Mouse (Mus musculus) kidney, adult 18-20 months (tissue): ENCODE measurements at regions not wholly inside any gene's neighbourhood (a gene's known extent, or its start where the extent isn't known, plus 50 kb on each side); places are given as distances from the start of the nearest gene placed in this dataset.
A peak's percentile ranks its signal among the peaks of the same experiment; 100 is the strongest.

Experiments
- DNase-seq: peaks from one replicate; pipeline ENCODE4 v3.0.0; 2021

DNA sequence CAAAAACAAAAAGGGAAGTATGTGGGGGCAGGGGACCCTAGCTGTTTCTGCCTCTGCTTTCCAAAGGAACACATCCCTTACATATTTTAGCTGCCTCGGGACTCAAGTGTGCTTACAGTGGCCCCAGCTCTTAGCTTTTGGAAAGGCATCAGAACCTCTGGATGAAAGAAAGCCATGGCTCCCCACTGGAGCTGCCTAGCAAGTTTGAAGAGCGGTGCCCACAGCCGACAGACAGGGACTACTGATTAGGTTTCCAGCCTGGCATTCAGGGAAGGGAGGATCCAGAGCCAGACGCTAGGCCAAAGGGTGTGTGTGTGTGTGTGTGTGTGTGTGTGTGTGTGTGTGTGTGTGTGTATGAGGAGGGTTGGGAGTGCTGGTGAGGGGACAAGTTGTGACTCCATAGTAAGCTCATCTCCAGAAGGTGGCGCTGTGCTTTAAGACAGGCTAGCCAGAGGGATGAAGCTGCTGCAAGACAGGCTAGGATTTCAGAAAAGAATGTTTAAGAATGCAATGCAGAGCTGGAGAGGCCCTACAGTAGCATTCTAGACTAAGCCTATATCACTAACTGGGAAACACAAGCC lies 318.9 kb downstream of the Mycn start:
- peak; percentile 74 for DNase-seq

DNA sequence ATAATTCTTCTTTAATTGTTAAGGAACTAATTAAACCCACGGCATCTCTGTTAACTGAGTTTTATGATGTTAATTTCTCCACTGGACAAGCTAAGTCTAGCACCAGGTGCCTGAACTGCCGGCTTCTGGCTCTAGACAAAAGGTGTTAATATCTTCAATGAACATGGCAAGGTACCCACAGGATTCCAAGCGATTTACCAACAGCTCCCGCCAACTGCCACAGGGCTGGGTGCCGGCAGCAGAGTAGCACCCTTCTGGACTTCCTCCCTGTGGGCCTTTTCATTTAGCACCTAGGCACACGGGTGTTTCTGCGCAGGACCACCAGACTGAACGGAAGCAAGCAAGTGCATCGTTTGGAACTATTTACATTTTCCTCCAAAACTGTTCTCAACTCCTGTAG lies 320.2 kb downstream of the Mycn start:
- DNase-seq, result no peak

DNA sequence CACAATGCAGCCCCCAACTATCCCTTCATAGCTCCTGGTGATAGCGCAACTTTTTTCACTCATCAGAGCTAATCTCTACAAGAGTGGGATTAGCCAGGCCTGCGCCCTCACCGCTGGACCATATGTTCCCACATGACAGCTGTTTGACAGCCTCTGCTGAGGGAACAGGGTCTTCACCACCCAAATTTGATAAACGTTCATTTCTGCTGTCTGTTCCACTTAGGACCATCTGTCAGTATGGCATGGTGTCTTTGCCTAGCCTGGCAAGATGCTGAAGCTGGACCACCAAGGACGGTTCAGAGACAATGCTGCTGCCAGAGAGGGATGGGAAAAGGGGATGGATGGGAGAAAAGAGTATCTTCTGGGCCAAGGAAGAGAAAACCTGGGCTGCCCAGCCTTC lies 321.4 kb downstream of the Mycn start:
- DNase-seq, result no peak

DNA sequence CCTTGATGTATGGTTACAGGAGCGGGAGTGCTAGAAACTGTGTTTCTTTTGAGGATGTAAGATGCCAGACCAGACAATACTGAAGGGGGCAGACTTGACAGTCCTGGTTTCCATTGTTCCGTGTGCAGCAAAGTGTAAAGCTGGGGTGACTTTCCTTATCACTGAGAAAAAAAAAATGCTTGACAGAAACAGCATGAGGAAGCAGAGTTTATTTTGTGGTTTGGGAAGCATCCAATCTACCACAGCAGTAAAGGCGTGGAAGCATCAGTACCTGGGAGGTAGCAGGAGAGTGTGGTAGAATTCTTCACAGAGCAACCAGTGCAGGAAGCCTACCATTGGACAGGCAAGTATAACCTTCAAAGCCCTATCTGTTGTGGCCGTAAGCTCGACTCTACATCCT lies 322.3 kb downstream of the Mycn start:
- no peak for DNase-seq

DNA sequence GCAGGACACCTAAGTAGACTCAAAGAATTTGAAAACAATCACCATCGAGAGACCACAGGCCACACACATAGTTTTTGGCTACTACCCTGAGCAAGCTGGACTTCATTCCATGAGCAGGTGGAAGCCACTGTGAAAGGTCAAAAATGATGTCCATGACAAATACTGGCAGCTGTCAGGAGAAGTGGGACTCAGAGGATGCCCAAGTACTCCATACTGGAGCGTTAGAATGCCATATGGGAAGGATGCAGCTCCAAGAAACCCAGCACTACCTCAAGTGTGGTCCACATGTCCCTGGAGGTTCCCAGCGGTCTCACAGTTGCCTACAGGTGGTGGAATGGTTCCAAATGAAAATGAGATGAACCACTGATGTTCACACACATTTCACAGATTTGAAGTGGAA lies 329.2 kb downstream of the Mycn start:
- no peak for DNase-seq

DNA sequence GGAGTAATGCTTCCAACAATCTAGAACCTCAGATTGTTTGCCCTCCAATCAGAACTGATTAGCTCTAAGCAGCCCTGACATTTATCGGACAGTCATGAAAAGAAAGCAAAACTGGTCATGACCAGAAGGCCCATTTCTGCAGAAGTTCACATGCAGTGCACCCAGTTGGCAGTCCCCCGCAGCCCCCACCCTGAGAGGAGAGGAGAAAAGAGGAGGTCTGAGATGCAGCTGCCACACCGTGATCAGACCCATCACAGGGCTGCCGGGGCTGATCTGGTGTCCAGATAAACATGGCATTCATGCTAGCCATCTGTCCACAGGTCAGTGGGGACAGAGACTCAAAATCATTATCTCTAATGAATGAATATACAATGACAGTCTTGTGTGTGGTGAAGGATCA lies 330.9 kb downstream of the Mycn start:
- DNase-seq, result no peak

DNA sequence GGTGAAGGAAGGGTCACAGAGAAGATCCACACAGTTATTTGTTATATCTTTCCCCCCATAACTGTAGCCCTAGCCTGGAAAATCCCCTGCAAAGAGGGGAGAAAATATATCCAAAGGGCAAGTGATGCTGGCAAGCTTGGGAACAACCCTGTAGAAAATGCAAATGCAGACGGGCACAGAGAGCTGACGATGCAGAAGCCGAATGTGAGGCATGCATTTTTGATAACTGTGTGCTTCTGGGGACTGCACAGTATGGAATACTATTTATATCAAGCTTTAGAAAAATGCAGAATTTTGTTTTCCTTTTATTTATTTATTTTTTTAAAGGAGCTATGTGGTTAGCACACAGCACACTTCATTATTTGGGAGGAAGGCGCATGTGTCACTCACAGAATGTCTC lies 333.7 kb downstream of the Mycn start:
- DNase-seq, result no peak

DNA sequence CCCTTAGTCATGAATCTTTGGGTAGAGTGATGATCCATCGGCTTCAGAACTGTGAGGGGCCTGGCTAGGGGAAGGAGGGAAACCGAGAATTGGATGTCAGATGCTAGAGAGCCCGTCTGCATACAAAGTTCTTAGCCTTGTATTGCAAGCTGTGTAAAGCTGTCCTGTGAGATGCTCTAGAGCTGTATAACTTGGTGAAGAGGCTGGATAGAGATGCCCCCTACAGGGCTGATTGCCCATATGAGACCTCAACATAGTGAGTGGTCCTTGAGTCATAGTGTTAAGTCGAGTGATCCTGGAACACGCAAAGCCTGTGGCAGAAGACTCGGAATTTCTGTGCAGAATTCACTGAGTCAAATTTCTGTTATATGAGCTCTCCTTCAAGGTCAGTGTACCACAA lies 334.8 kb downstream of the Mycn start:
- no peak for DNase-seq

DNA sequence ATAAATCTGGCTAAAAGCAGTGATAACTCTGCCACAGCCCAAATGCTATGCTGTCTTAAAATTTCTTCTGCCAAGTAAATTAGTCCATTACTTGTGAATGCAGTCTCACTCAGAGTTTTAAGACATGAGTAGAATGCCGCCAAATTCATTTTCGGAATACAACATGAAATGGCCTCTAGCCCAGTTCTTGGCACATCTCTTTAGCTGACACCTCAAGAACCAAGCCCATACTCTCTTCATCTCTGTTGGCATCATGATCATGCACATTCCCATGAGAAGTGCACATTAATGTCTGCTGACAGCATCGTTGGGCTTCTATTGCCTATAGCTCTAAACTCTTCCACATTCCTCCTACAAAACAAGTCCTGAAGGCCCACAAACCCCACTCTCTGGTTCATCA lies 336.2 kb downstream of the Mycn start:
- no peak for DNase-seq

DNA sequence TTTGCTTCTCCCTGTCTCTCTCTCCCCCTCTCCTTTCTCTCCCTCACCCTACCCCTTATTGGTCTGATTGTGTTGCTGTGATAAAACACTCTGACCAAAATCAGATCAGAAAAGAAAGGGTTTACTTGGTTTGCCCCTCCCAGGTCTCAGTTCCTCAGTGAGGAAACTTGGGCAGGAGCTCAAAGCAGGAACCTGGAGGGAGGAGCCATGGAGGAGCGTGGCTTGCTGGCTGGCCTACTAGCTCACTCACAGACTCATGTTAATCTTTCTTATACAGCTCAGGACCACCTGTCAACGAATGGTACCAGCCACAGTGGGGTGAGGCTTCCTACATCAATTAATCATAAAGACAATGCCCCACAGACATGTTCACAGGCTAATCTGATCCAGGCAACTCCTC lies 339.4 kb downstream of the Fam49a start:
- no peak for DNase-seq

DNA sequence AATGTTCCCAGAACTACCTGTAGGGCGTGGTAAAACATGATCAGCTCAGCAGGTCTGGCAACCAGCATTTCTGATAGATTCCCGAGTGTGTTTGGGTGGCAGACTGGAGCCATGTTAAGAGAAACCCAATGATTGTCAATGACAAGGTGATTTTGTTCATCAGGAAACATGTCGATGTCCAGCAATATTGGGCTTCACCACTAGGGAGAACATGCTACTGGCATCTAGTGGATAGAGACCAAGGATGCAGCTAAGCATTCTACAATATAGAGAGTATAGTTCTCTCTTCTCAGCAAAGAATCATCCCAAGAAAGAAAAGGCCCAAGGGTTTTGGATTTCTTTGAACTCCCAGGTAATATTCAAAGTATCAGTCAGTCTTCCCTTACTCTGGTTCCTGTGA lies 333.5 kb downstream of the Fam49a start:
- DNase-seq, result no peak

DNA sequence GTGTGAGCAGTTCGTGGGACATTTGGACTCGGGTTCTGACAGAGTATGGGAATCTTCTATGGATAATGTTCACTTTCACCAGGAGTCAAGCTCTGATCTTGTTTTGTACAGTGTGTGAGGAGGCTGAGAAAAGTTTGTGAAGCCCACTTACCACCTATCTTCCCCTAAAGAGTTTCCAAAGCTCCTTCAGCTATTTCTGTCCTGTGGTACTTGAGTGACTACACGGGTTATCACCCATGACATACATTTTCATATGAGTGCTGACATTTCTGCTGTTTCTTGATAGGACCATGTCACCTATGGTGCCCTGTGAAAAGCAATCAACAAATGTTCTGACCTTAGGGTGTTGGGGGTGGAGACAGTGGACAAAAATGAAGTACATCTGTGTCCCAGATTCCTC lies 332.6 kb downstream of the Fam49a start:
- no peak for DNase-seq

DNA sequence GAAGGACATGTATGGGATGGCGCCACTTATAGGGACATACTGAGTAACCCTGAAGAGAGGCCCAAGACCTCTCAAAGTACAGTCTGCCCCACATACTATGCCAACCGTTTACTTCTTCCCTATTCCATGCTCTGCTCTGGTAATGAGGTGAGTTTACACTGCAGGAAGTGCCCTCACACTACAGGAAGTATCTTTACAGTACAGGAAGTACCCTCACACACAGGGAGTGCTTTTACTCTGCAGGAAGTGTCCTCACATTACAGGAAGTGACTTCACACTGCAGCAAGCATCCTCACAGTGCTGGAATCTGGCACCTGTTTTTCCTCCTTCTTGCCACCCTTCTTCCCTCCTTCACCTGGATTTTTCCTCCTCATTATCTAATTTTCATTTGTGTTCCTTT lies 331.4 kb downstream of the Fam49a start:
- DNase-seq, result no peak

DNA sequence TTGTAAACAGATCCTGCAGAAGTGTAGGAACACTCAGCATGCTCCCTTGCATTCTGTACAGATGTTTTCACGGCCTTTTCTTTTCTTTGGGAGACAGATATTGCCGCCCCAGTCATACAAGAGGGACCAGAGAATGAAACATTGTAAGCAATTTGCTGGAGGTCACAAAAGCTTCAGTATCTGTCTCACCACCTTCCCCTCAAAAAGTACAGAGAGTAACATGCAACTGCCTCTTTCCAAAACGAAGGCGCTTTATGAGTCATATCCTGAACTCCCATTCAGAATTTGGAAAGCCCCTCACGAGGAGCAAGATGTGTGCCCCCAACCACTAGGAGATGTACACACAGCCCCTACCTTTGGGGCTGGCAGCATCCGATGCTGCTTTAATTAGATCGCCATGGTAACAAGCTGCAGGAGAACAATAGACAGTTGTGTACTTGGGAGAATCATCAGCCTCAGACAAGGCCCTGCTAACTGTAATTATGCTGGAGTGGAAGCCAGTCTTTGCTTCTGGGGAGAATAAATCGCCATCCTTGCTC lies 328.9 kb downstream of the Fam49a start:
- no peak for DNase-seq

DNA sequence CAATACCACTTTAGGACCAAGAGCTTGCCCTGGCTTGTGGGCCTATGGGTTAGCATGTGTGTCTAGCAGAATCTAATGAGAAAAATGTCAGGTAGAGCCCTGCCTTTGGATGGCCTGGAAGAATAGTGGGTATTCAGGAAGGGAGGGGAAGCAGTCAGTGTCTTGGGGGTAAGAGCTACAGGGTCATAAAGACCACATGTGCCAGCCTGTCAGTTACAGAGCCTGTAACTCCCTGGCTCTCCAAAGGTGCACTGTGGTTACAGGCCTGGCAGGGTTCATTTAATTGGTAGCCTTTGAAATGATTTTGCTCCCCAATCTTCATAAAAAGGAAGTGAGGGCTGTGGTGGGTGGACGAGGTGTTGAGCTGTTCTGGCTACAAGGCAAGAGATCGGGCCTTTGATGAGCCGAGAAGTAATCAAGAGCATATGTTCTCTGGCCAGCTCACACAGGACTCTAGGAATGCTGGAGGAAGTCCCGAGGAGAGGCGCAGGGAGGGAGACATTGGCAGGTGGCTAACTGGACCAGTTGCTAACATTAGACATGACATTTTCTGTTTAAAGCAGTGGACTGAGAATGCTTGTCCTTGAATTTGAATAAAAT lies 326.9 kb downstream of the Fam49a start:
- no peak for DNase-seq

DNA sequence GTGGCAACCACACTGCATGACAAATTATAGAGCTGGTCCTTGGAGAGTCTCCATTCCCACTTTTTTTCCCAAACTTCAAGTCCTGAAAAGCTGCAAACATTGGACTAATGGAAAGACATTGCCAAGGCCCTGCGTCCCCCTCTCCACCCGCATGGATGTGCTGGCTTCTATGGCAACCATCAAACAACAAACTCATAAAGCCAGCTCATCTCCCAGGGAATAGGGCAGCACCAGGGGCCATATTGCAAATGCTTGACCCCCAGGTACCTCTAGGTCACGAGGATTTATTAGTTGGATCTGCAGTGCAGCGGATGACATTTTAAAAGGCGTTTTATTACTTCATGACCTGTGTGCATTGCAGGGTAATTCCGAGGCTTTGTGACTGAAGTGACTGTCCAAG lies 324.5 kb downstream of the Fam49a start:
- DNase-seq, result no peak

DNA sequence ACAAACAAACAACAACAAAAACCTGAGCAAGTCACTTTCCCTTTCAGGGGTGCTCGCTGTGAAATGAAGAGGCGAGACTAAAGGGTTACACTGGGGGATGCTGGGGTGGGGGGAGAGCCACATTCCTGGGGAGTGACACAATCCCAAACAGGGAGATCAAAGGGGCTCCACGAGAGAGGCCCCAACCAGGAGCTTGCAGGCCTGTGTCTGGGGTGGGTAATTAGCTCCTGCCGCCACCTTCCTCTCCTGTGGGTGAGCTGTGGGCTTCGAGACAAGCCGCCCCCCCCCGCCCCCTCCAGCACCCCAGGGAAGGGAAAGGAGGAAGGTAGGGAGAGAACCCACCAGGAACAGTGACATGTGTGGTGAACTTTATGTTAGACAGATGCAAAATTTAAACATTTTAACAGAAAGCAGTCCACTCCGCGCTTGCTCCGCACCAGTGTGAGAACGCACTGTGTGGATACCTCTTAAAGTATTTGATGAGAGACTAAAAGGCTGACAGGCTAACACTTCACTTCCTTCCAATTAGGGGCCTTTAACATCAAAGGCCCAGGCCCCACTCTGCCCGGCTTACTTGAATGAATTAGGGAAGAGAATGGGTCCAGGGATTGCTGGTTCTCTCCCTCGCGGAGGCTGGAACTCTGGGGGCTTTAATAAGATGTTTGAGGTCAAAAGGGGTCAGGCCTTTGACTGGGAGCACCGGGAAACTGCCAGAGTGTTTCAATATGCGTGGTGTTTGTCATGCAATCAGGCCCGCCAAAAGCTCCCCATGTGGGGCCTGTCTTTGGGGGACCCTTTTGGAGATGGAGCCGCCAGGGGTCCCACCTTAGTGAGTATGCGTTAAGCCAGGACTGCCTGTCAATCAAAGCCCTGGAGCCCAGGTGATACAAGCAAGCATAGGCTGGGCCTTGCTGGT lies 319.6 kb downstream of the Fam49a start:
- DNase-seq, result no peak

DNA sequence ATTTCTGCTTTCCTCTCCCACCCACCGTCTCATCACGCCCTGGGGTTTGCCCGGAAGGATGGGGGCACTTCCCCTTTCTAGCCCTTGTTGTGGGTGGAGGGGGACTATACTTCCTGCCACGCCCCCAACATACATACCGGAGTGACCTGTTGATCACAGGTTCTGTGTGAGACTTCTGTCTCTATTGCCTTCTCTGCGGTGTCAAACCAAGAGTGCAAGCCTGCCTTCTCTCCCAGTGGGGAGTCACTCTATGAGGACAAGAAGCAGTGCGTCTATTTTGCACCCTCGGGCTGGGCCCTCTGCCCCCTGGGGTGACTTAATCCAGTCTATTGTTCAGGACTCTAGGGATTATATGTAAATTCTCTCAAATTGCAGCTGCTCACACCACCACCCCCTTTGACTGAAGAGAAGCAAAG lies 318.8 kb downstream of the Fam49a start:
- DNase-seq, result no peak

DNA sequence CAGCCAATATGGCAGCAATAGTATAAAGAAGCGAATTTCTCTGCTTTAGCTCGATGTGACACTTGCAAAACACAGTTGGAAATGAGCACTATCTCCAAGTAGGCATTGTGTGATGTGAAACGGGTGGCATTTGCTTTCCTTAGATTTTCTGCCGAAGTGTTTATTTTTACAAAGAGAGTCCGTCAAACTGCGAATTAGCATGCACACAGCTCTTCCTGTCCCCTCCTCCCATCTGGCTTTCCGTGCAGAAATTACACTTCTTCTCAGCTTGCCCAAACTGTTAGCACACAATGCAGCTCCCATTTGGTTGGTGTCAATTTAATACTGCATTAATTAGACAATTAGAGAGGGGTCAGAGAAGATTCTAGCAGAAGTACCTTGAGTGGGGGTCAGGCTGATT lies 316.3 kb downstream of the Fam49a start:
- no peak for DNase-seq

DNA sequence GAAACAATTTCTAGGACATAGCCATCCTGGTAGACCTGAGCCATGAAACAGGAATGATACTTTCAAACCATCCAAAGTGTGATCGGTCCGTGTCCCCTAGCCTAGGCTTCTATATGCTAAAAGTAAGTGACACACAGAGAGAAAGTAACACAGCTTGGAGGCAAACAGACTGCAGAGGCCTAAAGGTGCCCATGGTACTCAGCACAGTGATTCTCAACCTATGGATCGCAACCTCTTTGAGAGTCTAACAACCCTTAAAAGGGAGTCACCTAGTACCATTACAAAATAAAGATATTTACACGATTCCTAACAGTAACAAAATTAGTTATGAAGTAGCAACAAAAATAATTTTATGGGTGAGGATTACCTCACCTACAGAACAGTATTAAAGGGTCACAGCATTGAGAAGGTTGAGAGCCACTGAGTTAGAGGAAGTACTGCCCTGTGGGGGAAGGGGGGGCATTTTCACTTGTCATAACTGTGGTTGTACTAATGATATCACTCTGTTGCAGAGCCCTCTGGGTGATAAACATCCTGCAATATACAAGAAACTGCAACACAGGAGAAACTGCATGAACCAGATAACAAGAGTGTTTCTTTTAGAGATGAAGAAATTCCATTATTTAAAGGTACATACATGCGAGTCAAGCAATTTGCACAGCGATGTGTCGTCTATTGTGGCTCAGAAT lies 308.8 kb downstream of the Fam49a start:
- DNase-seq, result no peak

DNA sequence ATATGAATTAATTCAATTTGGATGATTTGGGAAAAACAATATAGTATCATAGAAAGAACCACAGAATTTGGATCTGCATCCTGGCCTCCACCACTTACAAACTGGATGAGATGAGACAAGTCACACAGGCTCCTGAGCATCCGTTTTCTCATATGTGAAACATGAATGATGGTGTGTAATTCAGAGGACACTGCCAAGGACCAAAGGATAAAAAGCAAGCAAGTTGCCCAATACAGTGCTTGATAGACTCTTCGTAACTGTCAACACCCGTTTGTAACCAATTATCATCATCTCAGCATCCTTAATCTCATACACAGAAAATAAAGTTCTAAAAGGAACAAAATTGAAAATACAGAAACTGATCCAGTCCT lies 305.8 kb downstream of the Fam49a start:
- DNase-seq, result no peak

DNA sequence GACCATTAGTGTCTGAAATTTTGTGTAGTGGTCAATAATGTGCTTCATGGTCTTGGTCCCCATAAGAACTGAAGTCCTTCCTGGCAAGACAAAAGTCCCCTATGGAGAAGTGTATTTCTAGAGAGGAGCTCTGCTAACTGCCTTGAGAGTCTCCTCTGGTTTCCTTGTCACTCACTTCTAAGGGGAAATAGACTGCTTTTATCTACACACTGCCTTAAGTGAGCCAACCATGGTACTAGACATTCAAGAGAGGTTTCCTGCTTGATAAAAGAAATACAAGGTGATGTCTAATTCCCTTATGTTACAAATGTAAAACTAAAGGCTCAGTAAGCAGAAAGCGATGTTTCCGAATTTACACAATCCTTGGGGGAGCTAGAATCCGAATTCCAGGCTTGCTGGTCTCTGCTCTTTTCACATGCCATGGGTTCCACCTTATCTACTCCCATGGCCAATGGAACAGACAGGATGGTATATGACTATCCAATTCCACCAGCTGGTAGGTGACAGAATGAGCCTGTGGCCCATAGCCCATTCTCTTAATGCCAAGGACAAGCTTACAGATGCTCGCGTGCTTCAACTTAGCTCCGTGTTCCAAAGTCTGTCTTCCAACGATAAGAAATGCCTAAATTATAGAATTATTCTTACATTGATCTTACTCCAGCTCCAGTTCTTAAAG lies 305.3 kb downstream of the Fam49a start:
- DNase-seq, result no peak

DNA sequence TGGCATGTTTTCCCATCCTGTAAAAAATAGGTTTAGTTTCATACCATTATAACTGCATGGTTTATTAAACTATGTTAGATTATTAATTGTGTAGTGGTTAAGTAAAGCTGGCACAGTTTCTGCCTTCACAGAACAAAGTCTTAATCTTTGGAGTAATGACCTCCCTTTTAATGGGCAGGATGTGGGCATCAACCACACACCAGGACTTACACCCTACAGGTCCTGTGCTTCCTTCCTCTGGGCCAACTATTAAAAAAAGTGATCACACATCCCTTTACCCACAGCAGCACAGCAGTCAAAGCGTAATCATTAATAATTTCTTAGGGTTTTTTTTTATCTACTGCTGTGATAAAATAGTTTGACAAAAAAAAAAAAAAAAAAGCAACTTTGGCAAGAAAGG lies 300.3 kb downstream of the Fam49a start:
- no peak for DNase-seq
